Mouse (Mus musculus) lung, adult 2 months (tissue): Measurements from ENCODE around the gene Rgl1.

Experiments
- CTCF ChIP-seq: fragments of 200-500 bp; IDR thresholded peaks from 2 replicates; pipeline ENCODE4 v1.5.1; 2011; ENCODE audit warnings: mild to moderate bottlenecking, low read length, control low read depth; ENCODE audit not compliant: insufficient read depth
- POLR2A ChIP-seq: fragments of 200-500 bp; IDR thresholded peaks from 2 replicates; pipeline ENCODE4 v1.6.1; 2011; ENCODE audit warnings: low read depth, mild to moderate bottlenecking, control low read depth, low read length, borderline replicate concordance; ENCODE audit errors: extremely low read depth

DNA sequence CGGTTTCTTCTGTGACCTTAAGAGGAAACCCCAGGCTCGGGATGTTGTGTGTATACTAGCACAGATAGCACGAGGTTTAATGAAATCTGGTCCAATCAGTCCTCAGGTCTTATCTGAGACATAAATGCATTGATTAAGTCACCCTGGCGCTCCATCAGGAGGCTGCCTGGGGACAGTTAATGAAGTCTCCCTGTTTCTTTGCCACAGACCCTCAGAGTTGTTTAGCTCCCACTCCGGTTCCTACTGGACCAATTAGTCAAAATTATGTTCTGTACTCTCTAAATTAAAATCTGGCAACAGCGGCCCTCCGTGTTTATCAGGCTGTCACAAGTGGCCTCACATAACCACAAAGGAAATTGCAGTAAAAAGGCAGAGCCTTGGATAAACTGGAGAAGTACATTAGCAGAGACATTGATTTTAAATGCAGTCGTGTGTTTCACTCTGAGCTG, 78.4 kb downstream of the Rgl1 start:
- TF ChIP-seq CTCF (no peak), POLR2A (no peak)
